Mouse (Mus musculus) lung, embryonic 16.5 days (tissue): Measurements from ENCODE around the gene Npcd. TPM values are rescaled to one million over a fixed set of nuclear protein-coding genes. Genes with fewer than 3 reads are reported as not detected.
A peak's percentile ranks its signal among the peaks of the same experiment; 100 is the strongest.

Experiments
- ATAC-seq: fragments of 200-750 bp; cut with Nextera tagmentation; 2 replicates; pipeline ENCODE4 v1.8.0; 2017; ENCODE audit warnings: low read depth, mild to moderate bottlenecking, moderate library complexity
- H3K27ac ChIP-seq: fragments of 300-500 bp; sonication (generic); 2 replicates; pipeline ENCODE4 v1.5.1; 2014; ENCODE audit warnings: mild to moderate bottlenecking, control low read depth, low read length
- H3K27me3 ChIP-seq: fragments of 300-500 bp; sonication (generic); 2 replicates; pipeline ENCODE4 v1.6.1; 2014; ENCODE audit warnings: low read depth, low read length, mixed read lengths; ENCODE audit not compliant: control insufficient read depth, insufficient read depth
- H3K36me3 ChIP-seq: fragments of 300-500 bp; sonication (generic); 2 replicates; pipeline ENCODE4 v1.6.1; 2014; ENCODE audit warnings: low read length; ENCODE audit not compliant: control insufficient read depth, insufficient read depth
- H3K4me1 ChIP-seq: fragments of 300-500 bp; sonication (generic); replicated peaks from 2 replicates; pipeline ENCODE4 v1.6.1; 2014; ENCODE audit warnings: low read length, mixed read lengths; ENCODE audit not compliant: control insufficient read depth, insufficient read depth
- H3K4me2 ChIP-seq: fragments of 300-500 bp; sonication (generic); 2 replicates; pipeline ENCODE4 v1.6.1; 2014; ENCODE audit warnings: low read depth, low read length, control low read depth
- H3K4me3 ChIP-seq: fragments of 300-500 bp; sonication (generic); 2 replicates; pipeline ENCODE4 v1.5.1; 2014; ENCODE audit warnings: mild to moderate bottlenecking, low read length, control low read depth
- H3K9ac ChIP-seq: fragments of 300-500 bp; sonication (generic); 2 replicates; pipeline ENCODE4 v1.6.1; 2014; ENCODE audit warnings: low read length, control low read depth
- H3K9me3 ChIP-seq: fragments of 300-500 bp; sonication (generic); 2 replicates; pipeline ENCODE4 v1.6.1; 2016; ENCODE audit warnings: low read length; ENCODE audit not compliant: control insufficient read depth
- WGBS: fragments of 180-500 bp; shearing (Covaris S2); extraction: QIAGEN DNeasy Blood & Tissue Kit; methylation state at CpG from one replicate; pipeline ENCODE4 v1.1.7; 2014; 5-methylcytosine and 5-hydroxymethylcytosine counted together
- polyA plus RNA-seq: library from polyadenylated mRNA; unstranded; fragments of >200 nt; fragmentation: Nextera tagmentation; extraction: Ambion mirVana; gene quantifications from 2 replicates; pipeline ENCODE4 v1.2.1, GENCODE M21; 2015

The Npcd gene
- polyA plus RNA-seq, 1 experiment from 2014 or later, result 0.60 TPM

DNA sequence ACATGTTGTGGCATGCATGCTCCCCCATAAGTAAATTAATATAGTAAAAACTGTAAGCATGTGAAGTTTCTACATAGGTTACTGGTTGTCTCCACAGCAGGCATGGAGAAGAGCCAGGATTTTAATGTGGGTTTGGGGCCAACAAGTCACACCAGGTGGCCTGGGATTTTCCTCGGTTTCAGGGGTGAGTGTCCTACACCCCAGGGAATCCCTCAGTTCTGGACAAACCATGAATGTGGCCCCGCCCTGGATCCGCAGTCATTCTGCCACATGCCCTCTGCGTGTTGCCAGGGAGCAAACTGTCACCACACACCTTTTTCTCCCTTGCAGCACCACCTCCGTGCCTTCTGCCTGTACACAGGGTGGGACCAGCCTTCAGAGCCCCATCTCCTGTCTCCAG, 25.4 kb downstream of the Npcd start:
- no peak overlapping the region for H3K4me2 ChIP-seq
- H3K4me1 ChIP-seq, result peaks cover 10% of the 10 kb centered on the region; the same call in 1 of the 2 replicates
- 44% methylated on average over 5 of the region's 5 CpGs for WGBS
- H3K27me3 ChIP-seq, result peaks cover 32% of the 10 kb centered on the region
- no peak overlapping the region for H3K27ac ChIP-seq
- H3K4me3 ChIP-seq, result no peak overlapping the region
- no peaks in the 10 kb centered on the region for H3K9me3 ChIP-seq
- no peak overlapping the region for H3K9ac ChIP-seq
- H3K36me3 ChIP-seq, result no peaks in the 10 kb centered on the region
- no peak for ATAC-seq

GRCm38 (mm10) chr15:79808114-79808513, 25.9 kb downstream of the Npcd start:
- ATAC-seq, result no peak
- Histone ChIP-seq H3K27ac (no peak overlapping the region), H3K4me1 (peaks cover 11% of the 10 kb centered on the region; the same call in 1 of the 2 replicates), H3K4me3 (no peak overlapping the region), H3K36me3 (no peaks in the 10 kb centered on the region), H3K9me3 (no peaks in the 10 kb centered on the region), H3K27me3 (peaks cover 38% of the 10 kb centered on the region), H3K9ac (no peak overlapping the region), H3K4me2 (no peak overlapping the region)
- WGBS, result 24% methylated on average over 5 of the region's 5 CpGs

GRCm38 (mm10) chr15:79807050-79807449, 27.0 kb downstream of the Npcd start:
- no peaks in the 10 kb centered on the region for H3K9me3 ChIP-seq
- H3K27ac ChIP-seq, result no peak overlapping the region
- no peak for ATAC-seq
- WGBS, result 13% methylated on average over 1 of the region's 1 CpGs
- no peak overlapping the region for H3K9ac ChIP-seq
- H3K27me3 ChIP-seq, result peaks cover 49% of the 10 kb centered on the region
- no peaks in the 10 kb centered on the region for H3K36me3 ChIP-seq
- peaks cover 11% of the 10 kb centered on the region; the same call in 1 of the 2 replicates for H3K4me1 ChIP-seq
- H3K4me3 ChIP-seq, result no peak overlapping the region
- H3K4me2 ChIP-seq, result no peak overlapping the region

- H3K4me3 ChIP-seq, result no peak overlapping the region
- 19% methylated on average over 8 of the region's 8 CpGs for WGBS
- no peak for ATAC-seq
- H3K9ac ChIP-seq, result no peak overlapping the region
- no peaks in the 10 kb centered on the region for H3K9me3 ChIP-seq
- peaks cover 53% of the 10 kb centered on the region for H3K27me3 ChIP-seq
- H3K4me2 ChIP-seq, result no peak overlapping the region
- no peak overlapping the region for H3K27ac ChIP-seq
- H3K36me3 ChIP-seq, result no peaks in the 10 kb centered on the region
- peaks cover 11% of the 10 kb centered on the region; the same call in 1 of the 2 replicates for H3K4me1 ChIP-seq
Measured at GRCm38 (mm10) chr15:79805246-79805645, 28.8 kb downstream of the Npcd start.

DNA sequence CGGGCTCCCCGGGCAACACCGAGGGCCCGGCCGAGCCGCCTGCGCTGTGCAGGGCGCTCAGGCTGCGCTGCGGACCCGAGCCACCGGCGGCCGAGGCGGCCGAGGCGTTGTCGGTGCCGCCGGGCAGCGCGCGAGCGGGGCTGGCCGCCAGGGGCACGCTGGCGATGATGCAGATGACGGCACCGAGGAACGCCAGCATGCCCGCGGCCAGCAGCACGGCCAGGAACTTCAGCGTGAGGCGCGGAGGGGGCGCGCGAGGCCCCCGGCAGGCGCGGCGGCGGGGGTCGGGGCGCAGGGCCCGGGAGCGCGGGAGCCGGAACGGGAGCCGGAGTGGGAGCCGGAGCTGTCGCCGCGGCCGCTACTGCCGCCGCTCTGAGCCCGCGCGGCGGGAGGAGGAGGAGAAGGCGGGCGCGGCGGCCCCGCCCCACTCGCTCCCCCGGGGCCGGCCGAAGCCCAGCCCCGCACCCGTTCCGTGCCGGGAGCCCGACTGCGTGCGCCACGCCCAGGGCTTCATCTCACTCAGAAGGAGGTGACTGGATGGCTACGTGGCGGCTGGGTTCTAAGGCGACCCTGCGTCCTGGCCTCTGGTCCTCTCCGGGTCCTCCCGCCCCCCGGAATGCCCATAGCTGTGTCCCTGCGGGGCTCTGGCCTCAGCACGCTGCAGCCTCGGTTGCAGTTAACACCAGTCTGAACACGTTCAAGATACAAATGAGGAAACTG, 29.5 kb downstream of the Npcd start, which contains the start of gene Nptxr:
Gene Nptxr (minus strand): TSS at position 415 of the 720 bp plus-strand sequence.
- Histone ChIP-seq H3K4me1 (peaks cover 11% of the 10 kb centered on the region; the same call in 1 of the 2 replicates), H3K27ac (no peak within 1 kb of the TSS), H3K27me3 (peaks cover 53% of the 10 kb centered on the region), H3K4me2 (peak within 1 kb of the TSS; percentile 95), H3K36me3 (no peaks in the 10 kb centered on the region), H3K4me3 (peak within 1 kb of the TSS; percentile 67), H3K9ac (peak within 1 kb of the TSS; percentile 66), H3K9me3 (no peaks in the 10 kb centered on the region)
- WGBS, result under 1% methylated on average over 60 of the region's 91 CpGs
- peak; percentile 89 for ATAC-seq

GRCm38 (mm10) chr15:79803533-79804351, 30.3 kb downstream of the Npcd start:
- Histone ChIP-seq H3K27me3 (peaks cover 52% of the 10 kb centered on the region), H3K4me3 (peak overlapping the region; percentile 67), H3K9me3 (no peaks in the 10 kb centered on the region), H3K4me1 (peaks cover 11% of the 10 kb centered on the region; the same call in 1 of the 2 replicates), H3K9ac (peak overlapping the region; percentile 66), H3K4me2 (peak overlapping the region; percentile 95), H3K27ac (no peak overlapping the region), H3K36me3 (no peaks in the 10 kb centered on the region)
- ATAC-seq, result peak; percentile 64
- WGBS, result 5% methylated on average over 68 of the region's 81 CpGs

DNA sequence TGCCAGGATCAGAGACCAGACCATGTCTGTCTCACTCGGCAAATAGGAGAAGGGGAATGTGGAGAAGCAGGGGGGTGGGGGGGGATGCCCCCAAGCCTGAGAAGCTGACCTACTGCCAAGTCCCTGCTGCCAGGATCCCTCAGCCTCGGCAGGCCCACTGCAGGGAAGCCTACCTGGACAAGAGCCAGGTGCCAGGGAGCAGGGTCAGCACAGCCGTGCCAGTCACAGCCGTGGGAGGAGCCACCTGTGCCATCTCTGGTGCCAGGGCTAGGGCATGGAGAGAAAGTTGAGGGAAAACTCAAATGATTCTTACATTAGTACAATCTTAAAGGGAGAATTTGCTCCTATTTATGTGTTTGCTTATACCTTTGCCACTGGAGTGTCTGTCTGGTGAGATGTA, 31.7 kb downstream of the Npcd start:
- WGBS, result 49% methylated on average over 4 of the region's 4 CpGs
- Histone ChIP-seq H3K4me3 (no peak overlapping the region), H3K36me3 (no peaks in the 10 kb centered on the region), H3K27ac (no peak overlapping the region), H3K9me3 (no peaks in the 10 kb centered on the region), H3K27me3 (peaks cover 48% of the 10 kb centered on the region), H3K4me1 (peaks cover 11% of the 10 kb centered on the region; the same call in 1 of the 2 replicates), H3K4me2 (no peak overlapping the region), H3K9ac (no peak overlapping the region)
- ATAC-seq, result no peak

DNA sequence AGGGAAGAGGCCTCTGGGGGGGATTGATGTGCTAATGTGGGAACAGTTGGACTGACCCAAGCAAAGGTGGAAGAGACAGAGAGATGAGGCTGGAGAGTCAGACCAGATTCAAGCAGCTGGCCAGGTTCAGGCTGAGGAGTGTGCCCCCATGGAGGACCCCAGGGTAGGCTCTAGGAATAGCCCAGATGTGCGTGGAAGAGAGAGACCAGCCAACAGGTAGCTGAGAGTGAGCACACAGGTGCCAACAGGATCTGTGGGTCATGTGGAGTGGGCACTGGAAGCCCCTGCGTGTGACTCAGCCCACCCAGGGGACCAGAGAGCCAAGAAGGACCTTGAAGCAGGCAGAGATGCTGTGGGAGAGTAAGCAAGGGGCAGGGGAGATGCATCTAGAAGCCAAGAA, 32.4 kb downstream of the Npcd start:
- Histone ChIP-seq H3K36me3 (no peaks in the 10 kb centered on the region), H3K4me2 (no peak overlapping the region), H3K27me3 (peaks cover 48% of the 10 kb centered on the region), H3K4me3 (no peak overlapping the region), H3K4me1 (peaks cover 11% of the 10 kb centered on the region; the same call in 1 of the 2 replicates), H3K9me3 (no peaks in the 10 kb centered on the region), H3K27ac (no peak overlapping the region), H3K9ac (no peak overlapping the region)
- 61% methylated on average over 2 of the region's 2 CpGs for WGBS
- ATAC-seq, result no peak

DNA sequence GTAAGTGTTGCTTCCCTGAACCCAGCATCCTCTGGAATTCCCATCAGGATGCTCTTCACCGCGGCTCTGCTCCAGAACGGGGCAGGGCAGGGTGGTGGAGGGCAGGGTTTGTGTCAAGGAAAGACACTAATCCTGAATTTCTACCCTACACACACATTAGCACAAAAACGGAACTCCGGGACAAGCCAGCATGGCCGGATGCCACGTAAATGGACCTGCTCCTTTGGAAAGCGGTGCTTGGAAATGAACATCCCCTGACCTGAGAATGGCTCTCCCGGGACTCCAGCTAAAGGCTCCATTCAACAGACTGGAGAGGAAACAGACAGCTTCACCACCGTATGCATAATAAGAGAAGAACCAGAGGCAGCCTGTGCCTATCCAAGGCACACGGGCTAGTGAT, 33.3 kb downstream of the Npcd start:
- H3K27ac ChIP-seq, result no peak overlapping the region
- H3K9ac ChIP-seq, result no peak overlapping the region
- H3K9me3 ChIP-seq, result no peaks in the 10 kb centered on the region
- H3K4me3 ChIP-seq, result no peak overlapping the region
- no peaks in the 10 kb centered on the region for H3K36me3 ChIP-seq
- no peak overlapping the region for H3K4me2 ChIP-seq
- peaks cover 11% of the 10 kb centered on the region; the same call in 1 of the 2 replicates for H3K4me1 ChIP-seq
- 61% methylated on average over 11 of the region's 11 CpGs for WGBS
- ATAC-seq, result no peak
- peaks cover 39% of the 10 kb centered on the region for H3K27me3 ChIP-seq
